Mouse (Mus musculus) cortical plate, adult 2 months (tissue): ENCODE measurements at regions not wholly inside any gene's neighbourhood (a gene's known extent, or its start where the extent isn't known, plus 50 kb on each side); places are given as distances from the start of the nearest gene placed in this dataset.

Experiments used
- H3K27ac ChIP-seq: fragments of 200-500 bp; 2 replicates; pipeline ENCODE4 v1.5.1; 2012; ENCODE audit warnings: low read length, control low read depth, inconsistent platforms; ENCODE audit not compliant: insufficient read depth
- H3K4me1 ChIP-seq: fragments of 200-500 bp; 2 replicates; pipeline ENCODE4 v1.6.1; 2011; ENCODE audit warnings: low read length; ENCODE audit not compliant: control insufficient read depth, insufficient read depth
- H3K4me3 ChIP-seq: fragments of 200-500 bp; 2 replicates; pipeline ENCODE4 v1.5.1; 2011; ENCODE audit warnings: mild to moderate bottlenecking, low read length, control low read depth; ENCODE audit not compliant: insufficient read depth
- CTCF ChIP-seq: fragments of 200-500 bp; IDR thresholded peaks from 2 replicates; pipeline ENCODE4 v1.5.1; 2011; ENCODE audit warnings: mild to moderate bottlenecking, control low read depth, low read length; ENCODE audit not compliant: insufficient read depth; ENCODE audit errors: extremely low read depth
- POLR2A ChIP-seq: fragments of 200-500 bp; IDR thresholded peaks from 2 replicates; pipeline ENCODE4 v1.6.1; 2011; ENCODE audit warnings: mild to moderate bottlenecking, low read length, control low read depth; ENCODE audit not compliant: insufficient read depth; ENCODE audit errors: extremely low read depth

DNA sequence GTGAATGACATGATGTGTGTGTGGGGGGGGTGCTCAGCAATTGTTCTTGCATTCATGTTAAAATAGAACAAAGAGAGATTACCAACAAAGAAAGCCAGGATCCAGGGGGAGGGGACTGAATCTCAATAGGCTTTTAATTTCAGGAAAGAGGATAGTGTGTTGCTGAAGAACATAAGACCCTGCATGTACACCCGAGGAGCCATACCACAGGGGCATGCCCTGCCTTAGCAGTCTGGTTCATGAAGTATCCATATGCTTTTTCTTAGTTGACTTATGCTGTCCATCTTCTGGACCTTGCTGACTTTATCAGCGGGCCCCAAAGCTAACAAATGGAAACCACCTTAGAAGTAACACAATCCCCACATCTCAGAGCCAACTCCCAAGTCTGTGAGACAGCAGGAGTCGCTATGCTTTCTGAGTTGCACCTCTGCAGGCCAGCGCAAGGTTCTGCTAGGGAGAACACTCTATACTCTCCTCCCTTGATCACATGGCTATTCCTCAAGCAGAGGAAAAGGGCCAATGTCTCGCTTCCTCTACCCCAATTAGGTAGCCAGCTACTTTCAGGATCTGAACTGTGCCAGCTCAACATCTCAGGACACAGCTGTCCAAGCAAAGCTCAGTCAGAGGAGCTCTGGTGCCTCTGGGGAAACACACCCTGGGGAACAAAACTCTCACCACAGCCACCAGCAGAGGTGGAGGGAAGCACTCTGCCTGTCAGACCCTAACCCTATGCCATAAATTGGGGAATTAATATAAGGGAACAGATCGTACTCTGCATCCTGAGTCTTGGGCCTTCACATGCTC, 52.9 kb upstream of the Lmo4 start:
- Histone ChIP-seq H3K4me1 (no peaks in the 10 kb centered on the region), H3K27ac (no peak overlapping the region), H3K4me3 (no peak overlapping the region)
- no peak for TF ChIP-seq POLR2A
- TF ChIP-seq CTCF: no peak

GRCm38 (mm10) chr3:144257196-144257595, 52.2 kb upstream of the Lmo4 start:
- no peak for TF ChIP-seq POLR2A
- TF ChIP-seq CTCF: no peak
- no peak overlapping the region for H3K27ac ChIP-seq
- no peak overlapping the region for H3K4me3 ChIP-seq

DNA sequence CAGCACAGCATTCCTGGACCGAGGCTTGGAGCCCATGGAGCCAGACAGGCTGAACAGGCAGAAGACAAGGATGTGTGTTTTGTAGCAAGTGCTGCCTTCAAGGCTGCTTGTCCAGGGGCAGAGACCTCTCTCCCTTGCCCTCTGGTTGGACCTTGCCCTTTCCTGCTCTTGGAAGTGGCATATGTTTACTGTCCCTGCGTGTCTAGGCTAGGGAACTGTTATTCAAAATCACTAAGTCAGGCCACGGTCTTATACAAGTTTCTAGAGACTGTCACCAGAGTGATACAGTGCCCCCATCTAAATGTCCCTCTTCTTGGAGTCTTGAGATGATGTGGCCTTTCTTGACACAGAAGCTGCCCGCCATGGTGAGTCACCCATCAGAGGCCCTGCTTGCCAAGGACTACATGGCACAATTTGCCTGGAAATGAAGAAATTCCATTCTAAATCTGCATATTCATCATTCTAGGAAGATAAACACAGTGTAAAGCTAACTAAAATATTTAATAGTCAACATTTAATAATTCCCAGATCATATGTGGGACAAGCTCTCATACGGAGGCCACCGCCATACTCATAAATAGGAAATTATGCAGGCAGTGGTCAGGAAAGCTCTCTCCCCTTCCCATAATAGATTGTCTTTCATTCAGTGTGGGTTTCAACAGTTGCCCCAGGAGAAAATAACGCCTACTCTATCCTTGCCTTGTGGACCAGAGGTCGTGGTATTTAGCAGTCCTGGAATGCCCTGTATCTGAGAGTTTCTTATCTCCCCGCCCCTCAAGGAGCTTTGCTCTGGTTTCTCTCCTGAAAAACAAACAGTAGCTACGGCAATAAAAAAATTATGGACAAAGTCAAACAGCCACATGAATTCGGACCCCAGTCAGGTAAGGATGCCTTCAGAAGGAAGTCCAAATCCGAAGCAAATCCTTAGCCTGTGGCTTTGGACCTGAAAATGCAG, 50.9 kb upstream of the Lmo4 start:
- Histone ChIP-seq H3K4me3 (no peak overlapping the region), H3K4me1 (no peaks in the 10 kb centered on the region), H3K27ac (no peak overlapping the region)
- no peak for TF ChIP-seq POLR2A

More at GRCm38 (mm10) chr3:144257196-144257595, 52.2 kb upstream of the Lmo4 start:
- H3K4me1 ChIP-seq: no peaks in the 10 kb centered on the region
